Mouse (Mus musculus) monocyte, adult 2 months (primary cell): ENCODE results near the gene Ikzf2.

Experiments
- DNase-seq, 2 experiments: peaks; one replicate each; pipeline ENCODE4 v3.0.0; 2022; ENCODE audit warnings: low spot score in 2 of 2, low read depth in 1 of 2

The Ikzf2 gene

DNA sequence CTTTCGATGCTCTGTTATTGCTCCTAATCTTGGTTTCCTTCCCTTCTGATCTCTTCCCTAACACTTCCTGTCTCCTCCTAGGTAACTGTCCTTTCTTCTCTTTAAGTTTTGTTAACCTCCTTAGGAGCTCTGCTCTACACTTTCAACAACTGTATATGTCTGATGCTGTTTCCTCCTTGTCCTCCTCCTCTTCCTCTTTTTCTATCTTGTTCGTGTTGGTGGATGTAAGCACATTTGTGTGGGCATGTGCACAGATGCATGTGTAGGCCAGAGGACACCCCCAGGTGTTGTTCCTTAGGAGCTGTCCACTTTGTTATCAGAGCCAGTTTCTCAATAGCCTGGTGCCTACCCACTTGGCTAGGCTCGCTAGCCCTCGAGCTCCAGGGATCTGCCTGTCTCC is 169.0 kb downstream of the Ikzf2 start:
- DNase-seq: no peak

DNA sequence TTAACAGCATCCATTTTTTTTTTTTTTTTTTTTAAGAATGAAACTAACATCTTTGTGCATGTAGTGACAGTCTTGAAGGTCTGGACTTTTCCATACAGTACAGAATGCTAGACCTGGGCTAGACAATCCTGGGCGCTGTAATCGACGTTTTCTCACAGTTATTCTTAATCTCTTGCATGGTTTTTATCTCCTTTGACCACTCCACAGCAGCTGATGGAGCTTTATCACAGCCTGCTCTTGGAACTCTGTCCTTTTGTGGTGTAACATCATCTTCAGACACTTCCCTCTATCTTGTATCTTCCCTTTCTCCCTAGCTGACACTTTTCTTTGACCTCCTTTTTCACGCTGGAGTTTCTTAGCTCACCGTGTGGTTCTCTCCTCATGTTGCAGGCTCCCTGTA is 170.9 kb downstream of the Ikzf2 start:
- DNase-seq: no peak

DNA sequence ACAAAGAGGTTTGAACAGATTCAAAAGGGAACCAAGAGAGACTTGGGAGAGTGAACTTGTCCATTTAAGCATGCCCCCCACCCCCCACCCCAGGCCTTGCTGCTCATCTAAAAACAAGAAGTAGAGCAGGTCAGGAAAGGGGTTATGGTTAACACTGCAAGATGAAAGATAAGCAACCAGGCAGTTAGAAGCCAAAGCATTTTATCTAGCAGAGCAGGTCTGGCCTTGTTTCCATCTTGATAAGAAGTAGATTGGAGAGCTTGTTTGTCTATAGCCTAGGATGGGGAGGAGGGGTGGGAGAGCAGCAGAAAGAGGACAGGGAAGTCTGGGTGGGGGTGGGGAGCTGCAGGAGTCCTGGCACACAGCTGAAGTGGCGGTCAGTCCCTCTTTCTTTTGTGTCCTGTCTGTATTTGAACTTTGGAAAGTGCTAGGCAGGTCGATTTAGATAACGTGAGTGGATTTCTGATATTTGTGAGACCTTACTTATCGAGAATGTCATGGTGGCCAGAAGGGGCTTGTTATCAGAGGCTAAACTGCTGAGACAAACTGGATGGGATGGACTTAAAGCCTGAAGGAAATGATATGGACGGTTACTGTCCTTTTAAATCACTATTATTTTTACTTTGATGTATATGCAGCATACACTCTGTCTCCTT is 173.3 kb downstream of the Ikzf2 start:
- no peak for DNase-seq

DNA sequence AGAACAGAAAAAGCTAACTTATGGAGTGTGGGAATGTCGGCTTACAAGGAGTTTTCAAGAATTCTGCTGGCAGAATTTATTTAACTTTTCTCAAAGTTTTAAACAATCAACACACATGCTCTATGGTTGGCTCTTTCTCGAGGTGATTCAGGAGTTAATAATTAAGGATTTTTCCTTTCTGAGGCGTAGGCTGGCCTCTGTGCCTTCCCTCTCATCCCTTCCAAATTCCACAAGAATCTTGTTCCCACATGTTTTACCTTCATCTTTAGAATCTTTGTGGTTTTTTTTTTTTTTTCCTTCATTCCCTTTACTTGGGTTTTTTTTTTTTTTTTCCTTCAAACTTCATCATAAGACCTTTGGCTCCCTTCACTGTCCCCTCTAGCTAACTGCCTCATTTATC is 178.8 kb downstream of the Ikzf2 start:
- no peak for DNase-seq

DNA sequence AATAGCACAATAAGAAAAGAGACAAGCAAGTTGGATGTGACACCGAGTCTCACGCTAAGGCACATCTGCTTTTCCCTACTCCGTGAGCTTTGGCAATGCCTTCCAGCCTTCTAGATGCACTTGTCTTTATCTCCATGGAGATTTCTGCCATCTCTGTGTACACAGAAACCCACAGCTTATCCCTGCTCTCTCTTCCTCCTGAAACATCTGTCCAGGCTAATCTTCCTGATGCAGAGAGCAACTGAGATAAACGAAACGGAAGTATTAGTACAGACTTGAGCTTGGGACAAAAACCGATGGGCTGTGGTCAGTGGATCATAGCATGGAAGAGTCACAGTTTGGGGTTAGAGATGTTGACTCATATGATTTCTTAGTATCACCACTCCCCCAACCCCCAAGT is 179.5 kb downstream of the Ikzf2 start:
- no peak for DNase-seq

DNA sequence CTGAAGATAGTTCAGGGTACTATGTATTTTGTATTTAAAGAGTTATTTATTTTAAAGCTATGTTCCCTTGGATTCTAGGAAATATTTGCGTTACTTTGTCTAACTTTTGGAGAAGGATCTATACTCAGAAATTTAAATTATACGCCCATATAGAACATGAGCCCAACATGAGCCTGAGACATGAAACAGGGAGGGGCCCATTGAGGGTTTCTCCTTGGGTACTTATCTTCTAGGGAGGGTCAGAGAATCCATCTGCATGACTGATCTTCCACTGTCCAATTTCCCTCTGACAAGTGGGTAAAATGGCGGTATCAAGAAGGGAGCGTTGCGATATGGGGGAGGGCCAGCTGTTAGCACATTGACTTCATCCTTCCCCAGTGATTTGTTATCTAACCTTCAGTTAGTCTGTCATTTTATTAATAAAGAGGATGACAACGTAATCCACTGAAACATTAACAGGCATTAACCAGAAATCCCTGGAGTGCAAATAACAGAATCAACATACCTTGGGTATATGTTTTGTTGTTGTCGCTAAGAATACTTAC is 180.4 kb downstream of the Ikzf2 start:
- DNase-seq: no peak

DNA sequence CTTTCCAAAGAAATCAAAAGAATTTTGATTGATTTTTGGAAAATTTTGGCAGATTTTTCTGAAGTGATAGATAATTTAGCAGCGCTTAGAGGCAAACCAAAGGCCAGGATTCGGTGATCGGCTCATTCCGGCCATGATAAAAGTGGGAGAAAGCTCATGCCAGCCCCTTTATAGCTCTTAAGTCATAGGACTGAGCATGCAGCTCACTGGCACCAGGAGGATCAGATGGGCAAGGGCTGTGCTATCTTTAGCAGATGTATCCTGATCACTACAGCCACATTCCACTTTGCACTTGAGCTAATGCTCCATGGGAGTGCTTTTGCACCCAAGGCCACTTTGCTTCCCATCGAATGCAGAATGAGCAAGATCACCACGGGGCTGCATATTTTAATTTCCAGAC is 181.0 kb downstream of the Ikzf2 start:
- DNase-seq: no peak

DNA sequence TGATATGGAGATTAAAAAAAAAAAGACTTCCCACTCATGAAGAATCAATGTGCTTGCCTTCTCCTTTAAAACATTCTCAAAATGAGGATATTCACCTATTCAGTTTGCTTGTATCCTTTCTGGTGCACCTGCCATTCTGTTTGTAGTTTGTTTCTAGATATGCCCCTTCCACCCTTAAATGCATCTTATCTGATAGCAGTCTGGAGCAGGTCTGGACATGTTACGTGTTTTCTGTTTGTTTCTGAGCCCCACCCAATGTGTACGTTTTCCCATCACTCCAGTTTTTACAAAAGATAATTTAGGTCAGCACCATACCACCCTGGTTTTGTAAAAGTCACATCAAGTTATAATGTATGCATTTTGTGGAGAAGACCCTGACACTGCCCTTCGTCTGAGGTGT is 186.7 kb downstream of the Ikzf2 start:
- no peak for DNase-seq

DNA sequence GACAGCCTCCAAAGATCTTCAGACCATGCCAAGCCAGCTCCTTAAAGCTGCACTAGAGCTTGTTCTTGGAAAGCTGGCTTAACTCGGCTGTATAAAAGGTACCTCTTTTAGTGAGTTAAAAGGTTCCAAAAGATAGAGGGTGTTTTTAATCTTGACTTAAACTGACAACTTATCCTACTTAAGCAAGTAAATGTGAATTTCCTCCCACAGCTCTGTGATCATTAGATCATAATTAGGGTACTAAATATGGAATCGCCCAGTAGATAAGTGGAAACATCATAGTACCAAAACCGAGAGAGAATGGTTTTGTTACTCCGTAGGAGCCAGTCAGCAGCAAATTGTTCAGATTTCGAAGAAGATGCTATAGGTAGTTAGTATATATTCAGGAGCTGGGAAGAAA is 187.4 kb downstream of the Ikzf2 start:
- DNase-seq: no peak

DNA sequence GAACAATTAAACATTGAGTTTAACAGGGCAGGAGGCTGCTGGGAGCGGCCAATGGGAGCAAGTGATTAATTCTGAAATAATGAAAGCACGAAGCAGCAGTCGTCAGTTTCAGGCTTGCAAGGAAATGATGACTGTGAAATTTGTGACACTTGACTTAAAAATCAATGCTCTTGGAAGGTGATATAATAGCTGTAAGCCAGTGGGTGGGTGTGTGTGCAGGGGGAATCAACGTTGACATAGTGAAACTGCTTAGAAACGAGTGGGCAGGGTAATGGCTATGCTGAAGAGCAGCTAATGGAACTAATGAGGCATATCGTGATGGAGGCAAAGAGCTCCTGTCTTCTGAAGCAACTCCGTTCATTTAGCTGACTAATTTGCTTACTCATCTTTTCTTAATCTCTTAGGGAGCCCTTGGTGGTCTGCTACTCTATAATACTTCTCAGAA is 188.2 kb downstream of the Ikzf2 start:
- no peak for DNase-seq

DNA sequence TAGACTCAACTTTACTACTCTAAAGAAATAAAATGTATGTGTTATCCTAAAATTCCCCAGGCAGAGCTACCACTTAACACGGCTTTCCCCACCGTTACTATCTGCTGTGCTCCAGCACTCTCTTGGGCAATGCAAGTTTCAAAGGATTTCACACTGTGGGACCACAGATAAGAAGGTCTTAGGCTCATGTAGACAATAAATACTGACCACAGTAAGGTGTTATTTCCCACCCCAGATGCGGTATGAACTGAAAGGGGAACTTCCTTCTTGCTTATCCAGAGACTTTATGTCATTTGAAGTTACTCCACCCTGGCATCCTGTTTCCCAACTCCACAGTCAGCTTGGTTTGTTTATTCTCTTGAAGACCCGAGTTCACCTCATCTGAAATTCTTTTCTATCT is 191.0 kb downstream of the Ikzf2 start:
- no peak for DNase-seq

DNA sequence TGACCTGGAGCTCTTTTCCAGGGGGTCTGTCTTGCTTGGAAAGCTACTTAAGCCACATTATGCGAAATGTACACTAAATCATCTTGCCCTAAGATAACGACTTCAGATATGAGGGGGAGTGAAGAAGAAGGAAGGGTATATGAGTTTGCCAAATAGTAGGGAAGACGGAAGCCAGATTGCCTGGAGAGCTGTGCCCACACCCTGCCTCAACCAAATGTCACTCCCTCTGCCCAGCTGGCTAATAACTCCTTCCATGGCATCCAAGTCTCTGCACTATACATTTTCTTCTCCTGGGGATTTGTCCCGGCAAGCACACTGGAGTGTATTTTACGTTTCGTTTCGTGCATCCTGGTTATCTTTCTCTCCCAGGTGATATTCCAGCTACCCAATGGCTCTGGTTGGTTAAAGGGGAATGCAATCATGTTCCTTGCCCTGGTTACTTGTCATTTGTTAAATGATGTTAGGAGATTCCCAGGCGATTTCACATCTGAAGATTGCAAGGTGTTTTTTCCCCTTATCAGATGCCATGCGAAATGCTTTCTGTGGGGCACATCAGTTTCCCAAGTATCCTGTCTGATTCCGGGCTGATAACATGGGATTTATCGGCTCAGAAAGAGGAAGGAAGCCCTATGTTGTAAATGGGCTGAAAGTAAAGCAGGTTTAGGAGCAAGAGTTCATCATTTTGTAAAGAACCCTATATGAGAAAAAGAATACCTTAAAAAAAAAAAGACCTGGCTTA is 193.6 kb downstream of the Ikzf2 start:
- no peak for DNase-seq

DNA sequence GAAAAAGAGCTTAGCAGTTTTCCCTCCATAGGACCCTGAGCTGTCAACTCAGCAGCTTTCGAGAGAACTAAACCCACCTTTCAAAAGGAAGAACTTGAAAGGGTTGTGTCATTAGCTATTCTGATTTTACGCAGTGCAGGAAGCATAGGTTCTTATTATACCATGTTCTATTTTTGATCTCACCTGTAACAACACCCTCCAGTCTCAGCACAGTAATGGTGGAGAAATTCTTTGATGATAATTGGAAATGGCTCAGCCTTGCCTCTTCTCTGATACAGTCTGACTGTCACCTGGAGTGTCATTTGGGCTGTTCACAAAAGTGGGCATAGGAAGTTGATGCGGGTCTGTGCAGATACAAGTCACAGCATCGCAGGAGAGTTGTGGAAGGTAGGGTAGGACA is 195.0 kb downstream of the Ikzf2 start:
- no peak for DNase-seq

DNA sequence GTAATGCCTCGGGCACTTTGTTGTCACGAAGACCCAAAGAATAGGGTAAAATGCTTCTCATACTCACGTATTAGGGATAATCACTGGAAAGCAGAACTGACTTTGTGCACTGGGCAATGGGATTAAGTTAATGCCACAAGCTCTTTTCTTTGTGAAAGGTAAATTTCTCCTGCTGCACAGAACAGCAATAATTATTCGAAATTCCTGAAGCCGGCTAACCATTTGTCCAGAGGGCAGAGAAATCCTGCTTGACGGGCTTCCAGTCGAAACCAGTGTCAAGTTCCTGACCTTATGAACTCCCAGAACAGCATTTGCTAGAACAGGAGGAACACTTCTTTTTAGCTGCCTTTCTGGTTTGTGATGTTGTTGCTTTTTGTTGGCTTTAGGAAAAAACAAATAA is 198.0 kb downstream of the Ikzf2 start:
- no peak for DNase-seq

DNA sequence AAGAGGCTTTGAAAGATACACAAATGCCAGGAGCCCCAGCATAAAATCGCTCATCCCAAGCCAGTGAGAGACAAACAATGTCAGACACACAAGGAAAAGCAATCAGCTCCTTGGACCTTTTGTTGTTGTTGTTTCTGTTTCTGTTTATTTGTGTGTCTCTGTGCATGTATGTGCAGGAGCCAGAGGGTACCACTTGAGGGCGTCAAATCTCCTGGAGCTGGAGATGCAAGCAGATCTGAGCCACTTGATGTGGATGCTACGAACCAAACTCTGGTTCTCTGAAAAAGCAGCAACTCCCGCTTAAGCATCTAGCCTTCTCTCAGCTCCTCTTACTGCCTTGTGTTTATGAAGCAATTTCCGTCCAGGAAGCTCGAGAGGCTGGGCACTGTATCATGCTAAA is 198.4 kb downstream of the Ikzf2 start:
- DNase-seq: no peak
